Mouse (Mus musculus) lung, adult 2 months (tissue): Measurements from ENCODE around the gene 9430038I01Rik.

ENCODE experiments used
- CTCF ChIP-seq: fragments of 200-500 bp; IDR thresholded peaks from 2 replicates; pipeline ENCODE4 v1.5.1; 2011; ENCODE audit warnings: mild to moderate bottlenecking, low read length, control low read depth; ENCODE audit not compliant: insufficient read depth
- POLR2A ChIP-seq: fragments of 200-500 bp; IDR thresholded peaks from 2 replicates; pipeline ENCODE4 v1.6.1; 2011; ENCODE audit warnings: low read depth, mild to moderate bottlenecking, control low read depth, low read length, borderline replicate concordance; ENCODE audit errors: extremely low read depth

GRCm38 (mm10) chr7:137387863-137388262 is 22.7 kb downstream of the 9430038I01Rik start:
- no peak for TF ChIP-seq POLR2A
- TF ChIP-seq CTCF: no peak
